ENCODE assay signal across 18 mouse cellular contexts in genomic region chr7:75800530-75800929, GRCm38 (mm10).
"Had no signal": no experiment of that assay in that cellular context is flagged by ENCODE, and none has a peak within 500 bp of the region (broad histone marks: within the 10 kb centered on the region; RNA-seq: fewer than 3 reads in every experiment).

No protein-coding gene starts in this region.

- ATAC-seq: liver, embryonic 12.5 days; midbrain, embryonic 16.5 days had no signal

- H3K9me3 ChIP-seq: limb, embryonic 12.5 days; limb, embryonic 15.5 days; liver, embryonic 12.5 days; liver, embryonic 15.5 days; lung, embryonic 15.5 days; midbrain, embryonic 12.5 days; neural tube, embryonic 13.5 days had no signal

- DNase-seq: kidney, postnatal 25 days; layer of hippocampus, postnatal 36 days; left cerebral cortex, postnatal 4 days; lung, adult 18-20 months; lung, postnatal 14 days; retina, postnatal 1 day; thymus, adult 18-20 months; thymus, postnatal 36 days had no signal

- H3K9ac ChIP-seq: limb, embryonic 12.5 days; limb, embryonic 15.5 days; liver, embryonic 12.5 days; liver, embryonic 15.5 days; lung, embryonic 15.5 days; midbrain, embryonic 12.5 days; neural tube, embryonic 13.5 days had no signal

- H3K36me3 ChIP-seq: limb, embryonic 12.5 days; limb, embryonic 15.5 days; liver, embryonic 12.5 days; liver, embryonic 15.5 days; lung, embryonic 15.5 days; midbrain, embryonic 12.5 days; neural tube, embryonic 13.5 days had no signal

- H3K27ac ChIP-seq: kidney, postnatal 0 days; limb, embryonic 12.5 days; limb, embryonic 15.5 days; liver, embryonic 12.5 days; liver, embryonic 15.5 days; lung, embryonic 15.5 days; midbrain, embryonic 12.5 days; neural tube, embryonic 13.5 days had no signal

- H3K4me1 ChIP-seq: limb, embryonic 15.5 days had no signal

- H3K27me3 ChIP-seq: limb, embryonic 12.5 days; limb, embryonic 15.5 days; liver, embryonic 12.5 days; liver, embryonic 15.5 days; lung, embryonic 15.5 days; midbrain, embryonic 12.5 days; neural tube, embryonic 13.5 days had no signal

- H3K4me3 ChIP-seq: limb, embryonic 12.5 days; limb, embryonic 15.5 days; liver, embryonic 12.5 days; liver, embryonic 15.5 days; lung, embryonic 15.5 days; midbrain, embryonic 12.5 days; myocyte; neural tube, embryonic 13.5 days had no signal

- H3K4me2 ChIP-seq: limb, embryonic 12.5 days; limb, embryonic 15.5 days; liver, embryonic 12.5 days; liver, embryonic 15.5 days; lung, embryonic 15.5 days; midbrain, embryonic 12.5 days; neural tube, embryonic 13.5 days had no signal
